Mouse (Mus musculus) embryonic facial prominence, embryonic 14.5 days (tissue): ENCODE results near the gene Dip2b. TPM values are rescaled to one million over a fixed set of nuclear protein-coding genes. Genes with fewer than 3 reads are reported as not detected.

Experiments used
- ATAC-seq: fragments of 200-750 bp; cut with Nextera tagmentation; 2 replicates; pipeline ENCODE4 v1.8.0; 2017; ENCODE audit warnings: low read depth, moderate number of reproducible peaks, moderate TSS enrichment
- DNase-seq: peaks from one replicate; pipeline ENCODE4 v3.0.0-alpha.2; 2015; ENCODE audit warnings: low spot score
- H3K27ac ChIP-seq: fragments of 300-500 bp; sonication (generic); replicated peaks from 2 replicates; pipeline ENCODE4 v1.5.1; 2014; ENCODE audit warnings: low read depth, mild to moderate bottlenecking, low read length, moderate library complexity
- H3K27me3 ChIP-seq: fragments of 300-500 bp; sonication (generic); replicated peaks from 2 replicates; pipeline ENCODE4 v1.6.1; 2014; ENCODE audit warnings: low read length; ENCODE audit not compliant: control insufficient read depth, insufficient read depth
- H3K36me3 ChIP-seq: fragments of 300-500 bp; sonication (generic); 2 replicates; pipeline ENCODE4 v1.6.1; 2014; ENCODE audit warnings: low read length, mixed read lengths; ENCODE audit not compliant: control insufficient read depth, insufficient read depth
- H3K4me1 ChIP-seq: fragments of 300-500 bp; sonication (generic); 2 replicates; pipeline ENCODE4 v1.6.1; 2014; ENCODE audit warnings: antibody characterized with exemption, low read length; ENCODE audit not compliant: control insufficient read depth, insufficient read depth
- H3K4me2 ChIP-seq: fragments of 300-500 bp; sonication (generic); 2 replicates; pipeline ENCODE4 v1.6.1; 2014; ENCODE audit warnings: low read depth, mild to moderate bottlenecking, low read length, moderate library complexity, mixed read lengths
- H3K4me3 ChIP-seq: fragments of 300-500 bp; sonication (generic); 2 replicates; pipeline ENCODE4 v1.5.1; 2014; ENCODE audit warnings: low read depth, mild to moderate bottlenecking, low read length
- H3K9ac ChIP-seq: fragments of 300-500 bp; sonication (generic); 2 replicates; pipeline ENCODE4 v1.6.1; 2014; ENCODE audit warnings: low read depth, mild to moderate bottlenecking, low read length, moderate library complexity, mixed read lengths
- H3K9me3 ChIP-seq: fragments of 300-500 bp; sonication (generic); 2 replicates; pipeline ENCODE4 v1.6.1; 2016; ENCODE audit warnings: low read length; ENCODE audit not compliant: control insufficient read depth
- WGBS: fragments of 180-500 bp; shearing (Covaris S2); extraction: QIAGEN DNeasy Blood & Tissue Kit; methylation state at CpG from one replicate; pipeline ENCODE4 v1.1.7; 2014; 5-methylcytosine and 5-hydroxymethylcytosine counted together
- polyA plus RNA-seq: library from polyadenylated mRNA; unstranded; fragments of >200 nt; fragmentation: Nextera tagmentation; extraction: Ambion mirVana; gene quantifications from 2 replicates; pipeline ENCODE4 v1.2.1, GENCODE M21; 2014

The Dip2b gene
- polyA plus RNA-seq, 1 experiment from 2014 or later: 15.3 TPM

DNA sequence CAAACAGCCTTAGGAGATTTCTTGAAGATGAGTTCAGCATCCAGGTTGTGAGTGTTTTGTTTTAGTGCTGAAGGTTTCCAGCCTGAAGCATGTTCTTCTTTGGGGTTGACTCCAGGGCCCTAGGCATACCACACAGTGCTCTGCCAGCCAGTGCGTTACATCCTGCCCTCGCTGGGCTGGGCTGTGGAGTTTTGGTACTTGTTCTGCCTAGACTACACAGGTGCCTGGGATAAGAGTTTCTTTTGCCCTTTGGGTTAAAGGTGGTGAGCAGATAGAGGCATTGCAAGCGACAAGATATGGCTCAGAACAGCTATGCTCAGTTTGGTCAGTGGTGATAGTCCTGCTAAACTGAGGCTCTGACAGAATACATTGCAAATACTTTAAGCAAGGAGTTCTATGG, 19.7 kb downstream of the Dip2b start:
- no peak overlapping the region for H3K9ac ChIP-seq
- no peaks in the 10 kb centered on the region for H3K36me3 ChIP-seq
- H3K4me3 ChIP-seq: no peak overlapping the region
- 86% methylated on average over 3 of the region's 3 CpGs for WGBS
- ATAC-seq (no peak), DNase-seq (no peak)
- no peaks in the 10 kb centered on the region for H3K9me3 ChIP-seq
- no peak overlapping the region for H3K4me2 ChIP-seq
- H3K27me3 ChIP-seq: no peaks in the 10 kb centered on the region
- H3K27ac ChIP-seq: no peak overlapping the region
- H3K4me1 ChIP-seq: no peaks in the 10 kb centered on the region

GRCm38 (mm10) chr15:100058912-100059311, 20.4 kb downstream of the Dip2b start:
- Histone ChIP-seq H3K36me3 (no peaks in the 10 kb centered on the region), H3K4me2 (no peak overlapping the region), H3K9me3 (no peaks in the 10 kb centered on the region), H3K9ac (no peak overlapping the region), H3K4me3 (no peak overlapping the region), H3K4me1 (no peaks in the 10 kb centered on the region), H3K27me3 (no peaks in the 10 kb centered on the region), H3K27ac (no peak overlapping the region)
- DNase-seq (no peak), ATAC-seq (no peak)
- WGBS: 62% methylated on average over 11 of the region's 11 CpGs

DNA sequence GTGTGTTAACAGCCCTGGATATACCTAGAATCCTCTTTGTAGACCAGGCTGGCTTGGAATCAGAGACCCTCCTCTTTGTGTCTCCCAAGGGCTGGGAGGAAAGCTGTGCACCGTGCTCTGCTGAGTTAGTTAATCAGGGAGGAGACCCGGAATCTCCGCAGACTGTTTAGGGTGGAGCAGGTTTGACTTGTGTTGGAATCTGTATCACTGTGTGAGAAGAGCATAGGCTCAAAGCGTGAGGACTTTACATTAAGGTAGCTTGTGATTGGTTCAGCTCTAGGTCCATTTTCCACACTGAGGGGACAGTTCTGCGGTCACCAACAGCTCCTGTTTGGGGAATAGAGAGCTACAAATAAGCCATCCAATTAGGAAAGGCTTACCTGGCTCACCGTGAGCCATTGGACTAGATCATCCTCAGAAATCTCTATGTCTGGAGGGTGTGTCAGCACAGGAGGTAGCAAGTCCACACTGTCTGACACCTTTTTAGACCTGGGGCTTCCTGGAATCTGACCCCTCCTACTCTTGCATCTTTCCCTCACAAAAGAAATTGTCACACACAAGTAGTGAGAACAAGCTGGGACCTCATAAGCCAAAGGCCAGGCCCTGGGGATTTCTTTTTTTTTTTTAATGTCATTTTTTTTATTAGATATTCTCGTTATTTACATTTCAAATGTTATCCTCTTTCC, 21.3 kb downstream of the Dip2b start:
- Histone ChIP-seq H3K36me3 (no peaks in the 10 kb centered on the region), H3K9me3 (no peaks in the 10 kb centered on the region), H3K4me3 (no peak overlapping the region), H3K9ac (no peak overlapping the region), H3K27me3 (no peaks in the 10 kb centered on the region), H3K27ac (no peak overlapping the region), H3K4me2 (no peak overlapping the region), H3K4me1 (no peaks in the 10 kb centered on the region)
- DNase-seq (no peak), ATAC-seq (no peak)
- 71% methylated on average over 7 of the region's 7 CpGs for WGBS

DNA sequence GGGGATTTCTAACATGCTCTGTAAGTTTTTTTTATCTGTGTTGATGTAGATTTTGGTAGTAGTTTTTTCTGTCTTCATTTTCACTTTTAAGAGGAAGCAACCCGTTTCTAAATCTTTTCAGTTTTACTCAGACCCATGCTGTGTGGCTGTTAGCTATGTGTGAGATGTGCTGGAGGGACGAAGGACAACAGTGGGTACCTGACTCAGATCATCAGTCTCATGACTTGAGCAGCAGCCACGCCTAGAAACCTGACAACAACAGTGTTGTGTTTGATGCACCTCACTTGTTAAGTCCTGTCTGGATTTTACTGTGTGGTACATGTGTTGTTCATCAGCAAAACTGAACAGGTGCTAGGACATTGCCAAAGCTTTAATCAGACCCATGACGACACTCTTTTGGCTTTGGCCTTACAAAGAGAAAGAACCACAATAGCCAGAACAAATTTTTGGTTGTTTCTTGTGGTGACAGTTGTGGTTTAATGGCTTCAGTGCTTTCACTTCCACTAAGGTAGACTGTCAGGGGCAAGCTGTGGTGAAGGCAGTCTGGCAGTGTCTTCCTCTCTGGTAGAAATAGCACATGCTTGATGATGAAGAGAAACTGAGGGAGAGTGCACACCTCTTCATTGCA, 22.2 kb downstream of the Dip2b start:
- no peak overlapping the region for H3K4me2 ChIP-seq
- DNase-seq: no peak
- no peaks in the 10 kb centered on the region for H3K4me1 ChIP-seq
- ATAC-seq: no peak
- H3K27ac ChIP-seq: no peak overlapping the region
- H3K36me3 ChIP-seq: no peaks in the 10 kb centered on the region
- H3K9me3 ChIP-seq: no peaks in the 10 kb centered on the region
- H3K27me3 ChIP-seq: no peaks in the 10 kb centered on the region
- H3K4me3 ChIP-seq: no peak overlapping the region
- H3K9ac ChIP-seq: no peak overlapping the region
- WGBS: 77% methylated on average over 4 of the region's 4 CpGs

- ATAC-seq: no peak
These were observed 22.9 kb downstream of the Dip2b start for GRCm38 (mm10) chr15:100061377-100061776.

GRCm38 (mm10) chr15:100063229-100063773, 24.8 kb downstream of the Dip2b start:
- no peaks in the 10 kb centered on the region for H3K9me3 ChIP-seq
- H3K9ac ChIP-seq: no peak overlapping the region
- WGBS: 88% methylated on average over 13 of the region's 13 CpGs
- H3K4me3 ChIP-seq: no peak overlapping the region
- DNase-seq: no peak
- no peaks in the 10 kb centered on the region for H3K4me1 ChIP-seq
- no peak overlapping the region for H3K4me2 ChIP-seq
- no peak for ATAC-seq
- H3K27me3 ChIP-seq: no peaks in the 10 kb centered on the region
- no peak overlapping the region for H3K27ac ChIP-seq
- H3K36me3 ChIP-seq: no peaks in the 10 kb centered on the region

More at GRCm38 (mm10) chr15:100061377-100061776, 22.9 kb downstream of the Dip2b start:
- no peak overlapping the region for H3K4me2 ChIP-seq
- no peaks in the 10 kb centered on the region for H3K4me1 ChIP-seq
- 99% methylated on average over 3 of the region's 3 CpGs for WGBS
- no peak overlapping the region for H3K27ac ChIP-seq
- no peaks in the 10 kb centered on the region for H3K27me3 ChIP-seq
- no peaks in the 10 kb centered on the region for H3K9me3 ChIP-seq
- no peaks in the 10 kb centered on the region for H3K36me3 ChIP-seq
- DNase-seq: no peak
- no peak overlapping the region for H3K9ac ChIP-seq
- H3K4me3 ChIP-seq: no peak overlapping the region

GRCm38 (mm10) chr15:100066702-100067101, 28.2 kb downstream of the Dip2b start:
- 64% methylated on average over 9 of the region's 9 CpGs for WGBS
- Histone ChIP-seq H3K4me1 (no peaks in the 10 kb centered on the region), H3K4me2 (no peak overlapping the region), H3K9ac (no peak overlapping the region), H3K36me3 (no peaks in the 10 kb centered on the region), H3K4me3 (no peak overlapping the region), H3K27me3 (no peaks in the 10 kb centered on the region), H3K27ac (no peak overlapping the region), H3K9me3 (no peaks in the 10 kb centered on the region)
- no peak for ATAC-seq
- no peak for DNase-seq

GRCm38 (mm10) chr15:100069101-100069500, 30.6 kb downstream of the Dip2b start:
- no peak overlapping the region for H3K4me3 ChIP-seq
- no peaks in the 10 kb centered on the region for H3K36me3 ChIP-seq
- H3K27ac ChIP-seq: no peak overlapping the region
- no peak overlapping the region for H3K4me2 ChIP-seq
- H3K9ac ChIP-seq: no peak overlapping the region
- 87% methylated on average over 4 of the region's 4 CpGs for WGBS
- H3K27me3 ChIP-seq: no peaks in the 10 kb centered on the region
- ATAC-seq (no peak), DNase-seq (no peak)
- H3K9me3 ChIP-seq: no peaks in the 10 kb centered on the region
- H3K4me1 ChIP-seq: peaks cover 8% of the 10 kb centered on the region; the same call in 1 of the 2 replicates
